In genomic region chr5:118396004-118396725, GRCm38 (mm10) we compare ENCODE assay signal across 8 mouse cellular contexts.
DNase-seq lines count a peak whose midpoint lies in the region; ATAC-seq and TF ChIP-seq lines count a peak whose summit lies in the region.

No protein-coding gene starts in this region.

- ATAC-seq in forebrain, embryonic 11.5 days (replicated peaks; ENCODE audit: low FRiP score), result peak; percentile 53; the same call in 1 of the 2 replicates
- 0 out of 2 replicates have a peak, but pooled peaks have one; percentile 28 for ATAC-seq in intestine, postnatal 0 days
- peak; percentile 49; the same call in 1 of the 2 replicates for ATAC-seq in neural tube, embryonic 14.5 days (ENCODE audit: low read depth)
- no peak for ATAC-seq in inflammation-experienced regulatory T-cells, adult 6 months
- no peak for ATAC-seq in erythroblast, adult 5-6 weeks (replicated peaks; ENCODE audit: low FRiP score, poor library complexity, severe bottlenecking)

- WGBS in kidney, adult 2 months, result 19% methylated on average over 28 of the region's 28 CpGs
- 9% methylated on average over 28 of the region's 28 CpGs for WGBS in forebrain, embryonic 11.5 days
- WGBS in intestine, postnatal 0 days, result 12% methylated on average over 28 of the region's 28 CpGs
- WGBS in neural tube, embryonic 14.5 days, result 8% methylated on average over 28 of the region's 28 CpGs

- peak; percentile 25 for DNase-seq in kidney, adult 18-20 months
- no peak for DNase-seq in kidney, adult 2 months
- DNase-seq in adrenal gland, postnatal 25 days, result peak; percentile 30
- DNase-seq in forebrain, embryonic 11.5 days (ENCODE audit: low spot score), result peak; percentile 81

- H3K4me1 ChIP-seq in kidney, adult 2 months (ENCODE audit: control insufficient read depth, insufficient read depth, low read length), result no peaks in the 10 kb centered on the region
- peaks cover 5% of the 10 kb centered on the region; the same call in 1 of the 2 replicates for H3K4me1 ChIP-seq in forebrain, embryonic 11.5 days (replicated peaks; ENCODE audit: control insufficient read depth, insufficient read depth, low read length)
- H3K4me1 ChIP-seq in intestine, postnatal 0 days (replicated peaks; ENCODE audit: control insufficient read depth, insufficient read depth, low read length), result no peaks in the 10 kb centered on the region
- no peaks in the 10 kb centered on the region for H3K4me1 ChIP-seq in neural tube, embryonic 14.5 days (ENCODE audit: control insufficient read depth, insufficient read depth, low read length)

- H3K9me3 ChIP-seq in forebrain, embryonic 11.5 days (ENCODE audit: control insufficient read depth, low read length), result no peaks in the 10 kb centered on the region
- H3K9me3 ChIP-seq in intestine, postnatal 0 days (ENCODE audit: control insufficient read depth), result no peaks in the 10 kb centered on the region
- no peaks in the 10 kb centered on the region for H3K9me3 ChIP-seq in neural tube, embryonic 14.5 days (ENCODE audit: control insufficient read depth, low read length)

- TF ChIP-seq CTCF in kidney, adult 2 months (conservative IDR thresholded peaks at IDR 0.05; ENCODE audit: insufficient read depth, insufficient read length, low read depth, low read length), result no peak
- TF ChIP-seq CTCF in intestine, postnatal 0 days (IDR thresholded peaks at IDR 0.05; ENCODE audit: low read depth), result no peak

- TF ChIP-seq POLR2A in kidney, adult 2 months (IDR thresholded peaks at IDR 0.05; ENCODE audit: low read depth, low read length), result no peak

- H3K27ac ChIP-seq in kidney, adult 2 months (ENCODE audit: insufficient read depth, low read depth, low read length), result no peak overlapping the region
- H3K27ac ChIP-seq in forebrain, embryonic 11.5 days (ENCODE audit: low read depth, low read length), result no peak overlapping the region
- no peak overlapping the region for H3K27ac ChIP-seq in intestine, postnatal 0 days (ENCODE audit: low read depth, low read length)
- no peak overlapping the region for H3K27ac ChIP-seq in neural tube, embryonic 14.5 days (ENCODE audit: low read depth, low read length)

- no peak overlapping the region for H3K9ac ChIP-seq in forebrain, embryonic 11.5 days (ENCODE audit: low read length)
- no peak overlapping the region for H3K9ac ChIP-seq in intestine, postnatal 0 days (ENCODE audit: low read depth, low read length)
- no peak overlapping the region for H3K9ac ChIP-seq in neural tube, embryonic 14.5 days (replicated peaks; ENCODE audit: low read depth, low read length)

- H3K4me3 ChIP-seq in kidney, adult 2 months (ENCODE audit: insufficient read depth, low read depth, low read length), result no peak overlapping the region
- H3K4me3 ChIP-seq in forebrain, embryonic 11.5 days (ENCODE audit: low read depth, low read length), result no peak overlapping the region
- no peak overlapping the region for H3K4me3 ChIP-seq in intestine, postnatal 0 days (ENCODE audit: low read depth, low read length)
- H3K4me3 ChIP-seq in neural tube, embryonic 14.5 days (ENCODE audit: low read depth, low read length), result no peak overlapping the region

- peak overlapping the region; percentile 26 for H3K4me2 ChIP-seq in forebrain, embryonic 11.5 days (ENCODE audit: low read depth, low read length, severe bottlenecking)
- H3K4me2 ChIP-seq in intestine, postnatal 0 days (replicated peaks; ENCODE audit: low read depth), result no peak overlapping the region
- H3K4me2 ChIP-seq in neural tube, embryonic 14.5 days (ENCODE audit: low read depth, low read length), result peak overlapping the region; percentile 32

- no peaks in the 10 kb centered on the region for H3K27me3 ChIP-seq in kidney, adult 2 months (replicated peaks; ENCODE audit: control insufficient read depth, insufficient read depth, low read length)
- no peaks in the 10 kb centered on the region for H3K27me3 ChIP-seq in forebrain, embryonic 11.5 days (ENCODE audit: control insufficient read depth, insufficient read depth, low read length)
- peaks cover 5% of the 10 kb centered on the region for H3K27me3 ChIP-seq in intestine, postnatal 0 days (replicated peaks; ENCODE audit: control insufficient read depth, insufficient read depth, low read length)
- H3K27me3 ChIP-seq in neural tube, embryonic 14.5 days (ENCODE audit: control insufficient read depth, insufficient read depth, low read length), result no peaks in the 10 kb centered on the region

- no peaks in the 10 kb centered on the region for H3K36me3 ChIP-seq in kidney, adult 2 months (ENCODE audit: control insufficient read depth, insufficient read depth, low read length)
- no peaks in the 10 kb centered on the region for H3K36me3 ChIP-seq in forebrain, embryonic 11.5 days (ENCODE audit: control insufficient read depth, insufficient read depth, low read length)
- no peaks in the 10 kb centered on the region for H3K36me3 ChIP-seq in intestine, postnatal 0 days (ENCODE audit: control insufficient read depth, insufficient read depth)
- H3K36me3 ChIP-seq in neural tube, embryonic 14.5 days (ENCODE audit: control insufficient read depth, insufficient read depth, low read length), result no peaks in the 10 kb centered on the region

Comparison
In these comparisons a context has a peak if more than half of its experiments do, and no peak if none do; other contexts are left out.
1. ATAC-seq: peak in forebrain, embryonic 11.5 days (single experiment), intestine, postnatal 0 days (single experiment) and neural tube, embryonic 14.5 days (single experiment); none in inflammation-experienced regulatory T-cells, adult 6 months (single experiment) and erythroblast, adult 5-6 weeks (single experiment).